Mouse (Mus musculus): Measurements from ENCODE around the gene Ldlr.
"Not testable (repeated sequence)": the region's sequence is repeated elsewhere in the genome, so short reads cannot be mapped to it uniquely, and the experiment has no call there.

Ldlr gene

DNA sequence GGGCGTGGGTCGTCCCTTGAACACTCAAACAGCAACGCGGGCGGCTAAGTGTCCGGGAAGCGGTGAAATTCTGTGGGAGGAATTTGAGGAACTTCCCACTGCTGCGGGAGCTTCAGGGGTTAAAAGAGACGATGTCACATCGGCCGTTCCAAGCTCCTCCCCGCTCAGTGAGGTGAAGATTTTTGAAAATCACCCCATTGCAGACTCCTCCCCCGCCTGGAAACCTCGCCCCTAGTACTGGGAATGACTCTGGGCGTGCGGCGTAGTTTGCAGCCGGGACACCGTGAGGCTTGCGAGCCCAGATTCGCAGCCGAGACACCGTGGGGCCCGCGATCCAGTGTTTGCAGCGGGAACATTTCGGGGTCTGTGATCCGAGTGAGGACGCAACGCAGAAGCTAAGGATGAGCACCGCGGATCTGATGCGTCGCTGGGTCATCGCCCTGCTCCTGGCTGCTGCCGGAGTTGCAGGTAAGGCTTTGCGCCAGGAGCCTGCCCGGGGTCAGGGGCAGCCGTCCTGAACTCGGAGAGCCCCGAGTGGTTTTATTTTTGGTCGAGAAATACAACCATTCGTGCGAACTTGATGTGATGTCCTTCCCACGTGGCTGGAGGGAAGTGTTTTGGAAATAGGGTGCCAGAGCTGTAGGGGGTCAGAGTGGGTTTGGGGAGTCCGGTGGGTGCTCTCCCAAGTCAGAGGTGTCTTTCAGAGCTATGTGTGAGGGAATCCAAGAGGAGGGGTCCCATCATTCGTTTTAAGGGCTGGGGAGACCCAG is at the start of gene Ldlr:
TSS of gene Ldlr (plus strand) at position 107 of the 770 bp plus-strand sequence.
- peak; percentile 78 for DNase-seq (ENCODE audit: low read depth, low spot score)

DNA sequence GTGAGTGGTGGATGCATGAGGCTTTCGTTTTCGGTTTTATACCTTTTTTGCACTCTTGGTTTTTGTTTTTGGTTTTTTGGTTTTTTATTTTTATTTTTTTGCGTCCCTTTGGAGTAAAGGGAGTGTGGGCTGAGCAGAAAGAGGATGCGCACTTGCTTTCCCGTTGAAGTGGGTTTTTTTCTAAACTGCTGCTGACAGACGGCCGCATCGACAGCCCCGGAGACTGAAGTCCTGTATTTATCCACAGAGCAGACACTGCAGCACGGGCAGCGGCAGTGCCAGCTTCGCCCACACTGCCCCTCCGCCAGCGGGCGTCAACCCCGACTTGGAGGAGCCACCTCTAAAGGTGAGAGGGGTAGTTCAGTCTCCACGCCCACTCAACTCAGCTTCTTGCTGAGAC is 45.6 kb upstream of the Ldlr start:
- no peak for DNase-seq (ENCODE audit: low read depth, low spot score)

DNA sequence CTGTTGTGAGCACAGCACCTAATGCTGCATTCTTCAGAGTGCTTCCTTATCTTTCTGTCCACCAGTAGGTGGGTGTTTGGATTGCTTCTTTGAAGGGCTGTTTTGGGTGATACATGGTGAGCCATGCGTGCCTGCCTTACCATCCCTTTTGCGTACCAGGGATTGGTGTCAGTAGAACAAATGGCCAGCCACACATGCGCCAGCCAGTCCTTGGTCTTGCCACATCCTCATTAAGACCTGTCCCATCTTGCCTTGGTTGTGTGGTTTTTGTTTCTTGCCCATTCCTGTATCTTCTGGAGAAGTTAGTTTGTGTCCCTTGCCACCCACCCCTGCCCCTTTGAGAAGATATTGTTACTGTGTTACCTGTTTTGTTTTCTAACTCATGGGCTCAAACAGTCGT is 42.8 kb upstream of the Ldlr start:
- no peak for DNase-seq (ENCODE audit: low read depth, low spot score)

DNA sequence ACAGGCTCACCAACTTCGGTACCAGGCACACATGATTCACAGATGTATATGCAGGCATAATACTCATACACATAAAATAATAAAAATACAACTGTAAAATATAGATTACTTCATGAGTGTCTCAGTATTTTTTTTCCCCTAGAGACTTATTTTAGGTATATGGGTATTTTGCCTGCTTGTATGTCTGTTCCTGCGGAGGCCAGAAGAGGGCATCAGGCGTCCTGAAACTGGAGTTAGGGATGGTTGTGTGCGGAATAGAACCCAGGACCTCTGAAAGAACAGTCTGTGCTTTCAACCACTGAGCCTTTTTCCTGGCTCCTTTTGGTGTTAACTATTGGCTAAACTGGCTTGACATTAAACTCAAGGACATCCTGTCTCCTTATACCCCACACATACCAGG is 40.5 kb upstream of the Ldlr start:
- DNase-seq (ENCODE audit: low read depth, low spot score) = no peak

DNA sequence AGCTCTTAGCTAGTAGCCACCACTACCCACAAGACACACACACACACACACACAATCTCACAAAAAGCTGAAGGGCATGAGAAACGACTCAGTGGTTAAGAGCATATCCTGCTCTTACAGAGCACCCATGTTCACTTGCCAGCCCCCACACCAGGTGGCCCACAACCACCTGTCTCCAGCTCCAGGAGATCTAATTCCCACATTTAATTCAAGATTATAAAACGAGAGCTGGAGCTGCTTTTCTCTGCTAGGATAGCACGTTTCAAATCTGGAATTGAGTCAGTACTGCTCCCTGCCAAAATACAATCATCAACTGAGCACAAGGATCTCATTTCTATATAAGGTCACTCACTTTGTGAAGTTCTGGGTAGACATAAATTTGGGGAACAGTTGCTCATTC is 39.4 kb upstream of the Ldlr start:
- DNase-seq (ENCODE audit: low read depth, low spot score) = no peak

DNA sequence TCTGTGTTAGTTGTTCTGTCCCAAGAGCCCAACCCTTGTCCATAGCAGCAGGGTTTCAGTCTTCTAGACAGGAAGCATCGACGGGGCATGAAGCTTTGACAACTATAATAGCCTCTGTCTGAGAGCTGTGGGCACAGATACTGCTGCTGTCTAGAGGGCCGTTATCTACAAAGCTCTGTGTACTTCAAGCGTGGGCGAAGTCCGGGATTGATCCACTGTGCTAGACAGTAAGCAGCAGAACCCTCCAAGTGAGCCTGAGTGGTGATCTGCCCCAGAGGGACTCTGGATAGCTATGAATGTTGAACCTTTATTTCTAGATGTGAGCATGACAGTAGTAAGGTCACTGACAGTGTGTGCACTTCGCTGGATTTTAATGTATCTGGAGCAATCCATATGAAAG is 34.7 kb upstream of the Ldlr start:
- no peak for DNase-seq (ENCODE audit: low read depth, low spot score)

DNA sequence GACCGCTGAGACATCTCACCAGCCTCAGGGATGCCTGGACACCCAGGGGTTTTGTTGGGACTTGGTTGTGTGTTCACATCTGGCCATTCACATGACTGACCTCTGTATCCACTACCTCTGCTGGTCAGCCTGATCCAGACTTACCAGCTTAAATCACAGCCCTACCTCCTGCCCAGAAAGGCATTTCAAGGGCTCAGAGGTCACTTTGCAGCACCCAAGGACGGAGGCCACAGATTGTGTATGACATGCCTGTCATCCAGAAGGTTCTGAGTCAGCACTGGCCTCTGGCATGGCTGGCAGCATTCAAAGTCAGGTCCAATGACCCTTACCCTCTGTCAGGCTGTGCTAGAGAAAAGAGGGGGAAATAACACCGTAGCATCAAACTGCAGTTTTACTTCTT is 33.3 kb upstream of the Ldlr start:
- no peak for DNase-seq (ENCODE audit: low read depth, low spot score)

DNA sequence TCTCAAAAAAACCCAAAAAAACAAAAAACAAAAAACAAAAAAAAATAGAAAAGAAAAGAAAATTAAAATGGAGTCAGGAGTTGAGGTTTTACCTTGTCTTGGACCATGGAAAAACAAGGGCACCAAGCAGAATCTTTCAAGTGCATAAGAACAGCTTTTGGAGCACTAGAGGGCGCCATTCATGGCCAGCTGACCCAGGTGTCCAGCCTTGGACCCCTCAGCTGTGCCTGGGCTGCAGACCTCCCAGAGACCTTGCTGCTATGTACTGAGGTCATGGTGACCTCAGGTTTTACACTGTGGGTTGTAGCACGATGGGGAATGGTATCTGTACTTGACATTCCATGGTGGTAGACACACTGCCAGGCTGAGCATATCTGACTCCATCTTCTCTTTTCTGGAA is 31.4 kb upstream of the Ldlr start:
- peak; percentile 39 for DNase-seq (ENCODE audit: low read depth, low spot score)

DNA sequence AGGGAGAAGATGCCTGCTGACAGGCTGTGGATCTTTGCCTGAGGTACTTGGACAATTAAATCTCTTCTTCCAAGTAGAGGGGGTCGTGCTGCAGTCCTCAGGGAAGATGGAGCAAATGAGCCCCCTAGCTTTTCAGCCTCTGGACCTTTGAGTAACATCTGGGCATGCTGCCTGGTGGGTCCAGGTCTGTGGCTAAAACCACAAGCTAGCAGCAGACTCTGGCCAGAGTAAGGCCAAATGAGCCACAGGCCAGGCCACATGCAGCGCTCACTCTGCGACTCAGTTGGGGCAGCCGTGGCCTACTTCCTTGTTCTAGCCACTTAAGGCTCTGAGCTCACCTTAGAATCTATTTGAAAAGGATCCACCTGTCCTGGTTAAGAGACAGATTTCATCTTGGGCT is 30.8 kb upstream of the Ldlr start:
- no peak for DNase-seq (ENCODE audit: low read depth, low spot score)

DNA sequence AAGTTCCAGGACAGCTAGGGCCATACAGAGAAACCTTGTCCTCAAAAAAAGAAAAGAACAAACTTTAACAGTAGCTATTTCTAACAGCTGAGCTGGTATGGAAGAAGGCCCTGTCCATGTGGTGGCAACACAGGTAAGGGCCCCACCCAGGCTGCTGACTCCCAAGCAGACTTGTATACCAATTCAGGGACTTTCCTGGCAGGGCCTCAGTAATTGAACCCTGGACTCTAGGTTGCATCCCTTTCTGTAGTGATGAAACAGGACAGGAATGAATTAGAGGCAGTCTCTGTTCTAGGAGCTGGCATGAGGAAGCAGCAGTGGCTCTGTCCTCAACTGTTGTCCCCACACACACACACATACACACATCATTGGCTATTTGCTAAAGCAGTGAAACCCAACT is 29.2 kb upstream of the Ldlr start:
- DNase-seq (ENCODE audit: low read depth, low spot score) = no peak

DNA sequence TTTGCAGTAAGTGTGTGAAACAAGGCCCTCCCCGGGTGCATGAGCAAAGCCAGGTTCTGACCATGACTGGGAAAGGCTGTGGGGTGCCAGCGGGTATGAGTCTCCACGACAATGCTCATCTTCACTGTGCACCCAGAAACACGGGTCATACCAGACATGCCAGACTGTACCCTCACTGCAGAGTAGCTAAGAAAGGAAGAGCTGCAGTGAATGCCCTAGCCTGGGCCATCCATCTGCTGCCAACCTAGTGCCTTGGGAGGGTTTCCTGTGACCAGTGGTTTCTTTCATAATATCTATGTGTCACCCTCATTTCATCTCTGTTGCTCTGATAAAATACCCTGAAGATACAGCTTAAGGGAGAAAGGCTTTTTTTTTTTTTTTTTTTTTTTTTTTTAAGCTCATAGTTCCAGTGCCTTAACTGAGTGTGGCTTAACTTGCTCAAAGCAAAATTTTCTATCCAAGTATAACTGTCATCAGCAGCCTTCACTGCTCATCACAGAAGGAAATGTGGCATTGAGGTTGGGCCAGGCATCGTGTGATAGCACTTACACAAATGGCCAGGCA is 28.0 kb upstream of the Ldlr start:
- DNase-seq (ENCODE audit: low read depth, low spot score) = no peak

DNA sequence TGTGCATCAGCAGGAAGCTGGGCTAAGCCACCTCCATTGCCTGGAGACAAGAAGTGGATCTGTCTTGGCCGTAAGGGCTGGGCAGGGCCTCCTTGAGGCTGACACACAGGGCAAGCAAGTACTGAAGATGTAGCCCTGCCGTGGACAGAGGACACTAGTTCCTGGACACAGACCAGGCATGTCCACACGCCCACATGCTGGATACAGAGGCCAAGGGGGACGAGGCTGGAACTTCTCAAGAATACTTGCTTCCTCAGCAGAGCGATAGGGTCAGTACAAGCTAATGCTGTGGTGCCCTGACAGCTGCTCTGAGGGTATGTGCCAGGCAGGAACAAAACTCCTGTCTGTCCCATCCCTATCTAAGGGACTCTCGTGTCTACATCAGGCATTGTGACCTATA is 26.2 kb upstream of the Ldlr start:
- DNase-seq (ENCODE audit: low read depth, low spot score) = no peak

DNA sequence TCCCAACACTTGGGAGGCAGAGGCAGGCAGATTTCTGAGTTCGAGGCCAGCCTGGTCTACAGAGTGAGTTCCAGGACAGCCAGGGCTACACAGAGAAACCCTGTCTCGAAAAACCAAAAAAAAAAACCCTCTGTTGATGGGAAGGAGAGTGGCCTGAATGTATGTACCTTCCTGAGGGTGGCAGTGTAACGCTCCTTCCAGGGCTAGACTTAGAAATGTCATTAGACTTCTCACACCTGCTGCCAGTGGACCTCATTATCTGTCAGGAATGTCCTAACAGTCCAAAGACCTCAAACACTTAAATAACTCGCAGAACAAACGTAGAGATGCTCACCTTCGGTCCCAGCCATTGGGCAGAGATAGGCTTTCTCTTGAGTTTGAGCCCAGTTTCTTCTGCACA is 24.0 kb upstream of the Ldlr start:
- not testable (repeated sequence) for DNase-seq (ENCODE audit: low read depth, low spot score)

DNA sequence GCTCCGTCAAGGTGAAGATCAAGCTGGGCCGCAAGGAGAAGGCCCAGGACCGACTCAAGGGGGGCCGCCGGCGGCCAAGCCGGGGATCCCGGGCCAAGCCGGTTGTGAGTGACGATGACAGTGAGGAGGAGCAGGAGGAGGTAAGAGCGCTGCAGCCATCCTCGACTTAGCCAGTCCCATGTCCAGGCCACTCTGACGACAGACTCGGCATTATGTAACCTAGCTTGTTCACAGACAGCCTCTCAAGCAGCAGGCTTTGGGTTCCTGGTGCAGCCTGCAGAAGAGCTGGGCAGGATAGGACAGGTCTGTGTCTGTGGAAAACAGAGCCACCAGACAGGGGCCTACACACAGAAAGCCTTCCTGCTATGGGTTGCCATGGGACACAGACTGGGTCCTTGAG is 22.2 kb upstream of the Ldlr start:
- no peak for DNase-seq (ENCODE audit: low read depth, low spot score)

DNA sequence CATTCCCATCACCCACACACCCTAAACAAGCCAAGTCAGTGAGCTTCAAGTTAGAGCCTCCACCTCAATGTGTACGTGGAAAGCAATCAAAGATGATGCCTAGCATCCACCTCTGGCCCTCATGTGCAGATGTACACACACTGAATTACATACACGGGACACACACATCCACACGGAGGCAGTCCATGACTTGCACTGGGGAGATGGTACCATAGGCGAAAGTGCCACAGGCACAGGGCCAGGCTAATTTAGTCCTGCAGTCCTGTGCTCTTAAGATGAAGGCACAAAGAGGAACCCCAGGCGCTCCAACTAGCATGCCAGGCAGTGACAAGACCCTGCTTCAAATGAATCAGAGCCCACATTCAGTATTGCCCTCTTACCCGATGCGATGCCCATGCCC is 19.8 kb upstream of the Ldlr start:
- no peak for DNase-seq (ENCODE audit: low read depth, low spot score)

DNA sequence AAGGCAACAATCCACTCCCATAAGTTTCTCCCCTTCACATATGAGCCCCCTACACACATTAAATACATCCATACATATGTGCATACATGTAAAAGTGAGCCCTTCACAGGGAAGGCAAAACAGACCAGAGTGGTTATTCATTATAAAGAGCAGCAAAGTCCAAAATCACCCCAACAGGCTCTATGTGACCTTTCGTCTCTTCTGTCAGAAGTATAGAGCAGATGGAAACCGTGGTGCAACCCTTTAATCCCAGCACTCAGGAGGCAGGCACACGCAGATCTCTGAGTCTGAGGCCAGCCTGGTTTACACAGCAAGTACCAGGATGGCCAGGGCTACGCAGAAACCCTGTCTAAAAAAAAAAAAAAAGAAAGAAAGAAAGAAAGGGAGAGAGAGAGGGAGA is 17.2 kb upstream of the Ldlr start:
- no peak for DNase-seq (ENCODE audit: low read depth, low spot score)

DNA sequence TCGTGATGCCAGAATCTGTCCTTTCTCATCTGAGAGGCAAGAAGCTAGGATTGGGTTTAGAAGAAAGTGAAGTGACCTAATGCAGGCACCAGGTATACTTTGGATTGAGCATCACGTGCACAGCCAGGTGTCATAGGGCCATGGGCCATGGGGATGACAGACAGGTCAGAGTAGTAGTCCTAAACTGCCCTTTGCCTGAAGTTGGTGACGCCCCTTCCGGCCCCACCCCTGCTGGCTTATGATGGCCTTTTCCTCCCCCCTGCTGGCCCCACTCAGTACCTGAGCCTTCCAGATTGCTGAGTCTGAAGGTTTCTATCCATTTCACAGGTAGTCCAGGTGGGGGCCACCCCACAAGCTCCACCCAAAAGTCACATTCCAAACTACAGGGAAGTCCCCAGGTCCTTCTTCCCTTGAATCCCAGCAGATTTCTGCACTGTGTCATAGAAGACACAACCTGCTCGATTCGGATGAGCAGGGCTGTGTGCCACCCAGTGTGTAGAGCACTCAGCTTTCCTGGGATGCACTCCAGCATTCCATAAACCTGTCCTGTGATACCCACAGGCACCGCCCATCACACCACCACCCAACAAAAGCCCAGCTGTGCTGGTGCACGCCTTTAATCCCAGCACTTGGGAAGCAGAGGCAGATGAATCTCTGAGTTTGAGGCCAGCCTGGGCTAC is 16.6 kb upstream of the Ldlr start:
- no peak for DNase-seq (ENCODE audit: low read depth, low spot score)

DNA sequence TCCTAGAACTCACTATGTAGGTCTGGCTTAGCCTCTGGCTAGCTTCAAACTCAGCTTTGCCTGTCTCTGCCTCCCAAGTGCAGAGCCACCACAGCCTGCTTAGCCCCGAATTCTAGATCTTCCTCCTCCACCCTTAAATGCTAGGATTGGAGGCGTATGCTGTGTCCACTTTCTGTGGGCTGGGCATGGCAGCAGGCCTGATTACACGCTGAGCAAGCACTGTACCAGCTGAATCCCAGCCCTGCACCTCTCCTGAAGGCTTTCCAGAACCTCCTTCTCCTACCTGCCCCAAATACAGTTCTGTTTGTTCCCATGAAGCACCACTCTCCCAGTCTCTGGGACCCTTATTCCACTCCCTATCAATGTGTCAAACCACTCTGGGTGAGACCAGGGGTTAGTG is 13.9 kb upstream of the Ldlr start:
- no peak for DNase-seq (ENCODE audit: low read depth, low spot score)

DNA sequence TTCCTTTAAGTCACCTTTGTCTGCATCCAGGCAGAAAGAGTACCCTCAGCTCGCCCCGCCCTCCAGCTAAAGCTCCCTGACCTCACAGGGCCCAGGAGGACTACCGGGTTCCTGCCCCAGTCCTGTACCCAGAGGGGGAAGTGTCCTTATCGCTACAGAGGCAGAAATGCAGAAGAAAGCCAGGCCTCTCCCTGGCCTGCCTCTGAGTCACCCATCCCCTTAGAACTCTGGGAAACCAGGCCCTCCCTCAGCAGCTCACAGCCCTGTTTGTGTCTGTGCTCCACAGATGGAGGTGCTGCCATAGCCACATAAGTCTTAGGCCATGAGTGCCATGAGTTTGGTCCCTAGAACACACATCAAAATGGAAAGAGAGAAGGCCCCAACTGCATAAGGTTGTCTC is 8.0 kb upstream of the Ldlr start:
- no peak for DNase-seq (ENCODE audit: low read depth, low spot score)

DNA sequence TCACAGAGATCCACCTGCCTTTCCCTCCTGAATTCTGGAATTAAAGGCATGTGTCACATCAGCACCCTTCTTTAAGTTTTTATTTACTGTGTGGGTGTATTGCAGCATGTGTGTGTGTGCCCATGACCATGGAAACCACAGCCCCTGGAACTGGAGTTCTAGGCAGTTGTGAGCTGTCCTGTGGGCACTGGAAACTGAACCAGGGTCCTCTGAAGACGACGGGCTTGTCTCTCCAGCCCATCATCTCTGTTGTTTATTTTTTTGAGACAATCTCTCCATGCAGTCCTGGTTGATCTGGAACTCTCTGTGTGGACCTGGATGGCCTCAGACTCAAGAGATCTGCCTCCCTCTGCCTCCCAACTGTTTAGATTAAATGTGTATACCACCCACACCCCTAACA is 6.3 kb upstream of the Ldlr start:
- DNase-seq (ENCODE audit: low read depth, low spot score) = no peak

DNA sequence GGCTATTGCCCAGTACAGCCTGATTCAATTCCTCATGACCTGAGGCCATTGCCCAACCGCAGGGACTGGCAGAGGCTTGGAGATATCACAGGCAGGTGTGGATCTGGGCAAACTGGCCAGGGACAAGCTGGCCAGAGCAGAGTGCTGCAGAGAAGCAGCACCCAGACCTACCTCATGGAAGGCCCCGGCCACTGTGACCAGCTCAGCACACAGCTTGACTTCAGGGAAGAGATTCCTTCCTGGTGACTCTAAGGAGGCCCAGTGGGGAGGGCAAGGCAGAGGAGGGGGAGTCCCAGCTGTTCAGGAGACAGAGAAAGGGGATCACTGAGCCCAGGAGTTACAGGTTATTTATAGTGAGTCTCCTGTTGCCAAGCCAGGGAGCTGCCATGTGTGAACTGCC is 2.2 kb upstream of the Ldlr start:
- no peak for DNase-seq (ENCODE audit: low read depth, low spot score)

DNA sequence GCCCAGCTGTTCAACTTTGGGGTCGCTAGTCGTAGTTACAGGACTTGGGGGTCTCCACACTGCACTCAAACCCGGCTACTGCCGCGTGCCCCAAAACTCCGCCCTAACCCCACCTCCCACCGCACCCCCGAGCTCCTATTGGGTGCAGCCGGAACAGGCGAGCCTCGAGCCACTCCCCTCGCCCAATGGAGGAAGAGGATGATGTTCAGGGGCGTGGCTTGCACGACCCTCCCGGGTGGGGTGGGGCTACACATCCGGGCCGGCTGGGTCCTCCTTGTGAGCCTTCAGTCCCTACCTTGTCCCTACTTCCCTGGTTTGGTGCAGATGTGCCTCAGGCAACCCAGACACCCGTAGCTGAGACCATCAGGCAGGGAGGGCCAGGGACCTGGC is 859 bp downstream of the Ldlr start:
- peak; percentile 93 for DNase-seq (ENCODE audit: low read depth, low spot score)
